Mouse (Mus musculus) gastrocnemius, adult 8-10 months (tissue): ENCODE measurements around the gene Tmem184c. TPM values are rescaled to one million over a fixed set of nuclear protein-coding genes. Genes with fewer than 3 reads are reported as not detected.

Experiments
- DNase-seq, 2 experiments: peaks; one replicate each; pipeline ENCODE4 v3.0.0; 2022; ENCODE audit warnings: low spot score in 2 of 2
- total RNA-seq, 4 experiments: library from RNA; stranded (reverse); gene quantifications; 2 replicates each; pipeline ENCODE4 v1.2.4; 2022

Gene Tmem184c
- 1 to 10 TPM; 8.6 to 9.8 (median 9.0) TPM for total RNA-seq

DNA sequence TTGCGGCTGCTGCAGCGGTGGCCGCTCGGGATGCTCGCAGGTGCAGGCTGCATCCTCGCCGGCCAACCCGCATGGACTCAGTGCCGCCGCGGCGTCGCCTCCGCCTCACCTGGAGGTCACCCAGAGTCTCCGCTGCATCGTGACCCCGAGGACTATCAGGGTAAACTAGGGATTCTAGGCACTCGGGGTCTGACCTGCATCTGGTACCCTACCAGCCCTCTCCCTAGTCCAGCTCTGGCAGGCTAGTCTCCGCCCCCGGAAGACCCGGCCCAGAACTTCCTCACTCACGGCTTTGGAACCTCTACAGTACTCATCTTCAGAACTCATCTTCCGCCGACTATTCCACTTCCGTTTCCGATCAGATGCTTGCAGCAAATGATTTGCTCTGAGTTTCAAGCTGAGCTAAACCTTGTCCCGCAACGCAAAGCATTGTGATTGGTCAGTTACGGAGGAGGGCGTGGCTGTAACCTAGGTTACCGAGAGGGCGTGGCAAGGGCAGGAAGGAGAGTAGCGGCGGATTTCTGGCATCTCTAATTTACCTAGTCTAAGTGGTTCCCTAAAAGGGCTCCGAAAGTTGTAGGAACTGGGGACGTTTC lies at the start of gene Tmem184c:
Gene Tmem184c, minus strand, starts transcription at position 325 of the 596 bp plus-strand sequence.
- peak; percentile 96 to 98 for DNase-seq

DNA sequence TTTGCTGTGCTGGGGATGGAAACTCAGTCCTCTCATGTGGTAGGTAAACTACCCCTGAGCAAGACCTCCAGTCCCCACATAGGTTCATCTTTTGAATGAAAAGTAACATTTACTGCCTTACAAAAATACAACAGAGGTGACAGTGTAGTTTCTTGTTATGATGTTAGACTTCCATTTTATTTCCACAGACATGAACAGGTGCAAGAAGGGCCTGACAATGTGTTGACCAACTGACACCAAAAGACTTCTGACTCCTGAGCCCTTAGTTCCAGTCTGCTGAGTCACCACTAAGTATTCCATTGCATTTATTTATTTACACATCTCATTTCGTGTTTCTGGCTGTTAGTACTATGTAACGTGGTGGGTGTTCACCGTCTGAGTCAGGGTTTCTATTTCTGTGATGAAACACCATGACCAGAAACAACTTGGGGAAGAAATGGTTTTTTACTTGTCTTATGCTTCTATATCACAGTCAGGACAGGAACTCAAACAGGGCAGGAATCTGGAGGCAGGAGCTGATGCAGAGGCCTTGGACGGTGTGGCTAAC lies 49.1 kb upstream of the Tmem184c start:
- DNase-seq, result no peak

GRCm38 (mm10) chr8:77658356-77658755 lies 47.9 kb upstream of the Tmem184c start:
- DNase-seq, result no peak

- no peak for DNase-seq
These were observed 40.2 kb upstream of the Tmem184c start for GRCm38 (mm10) chr8:77650646-77651190.

GRCm38 (mm10) chr8:77640093-77640839 lies 29.8 kb upstream of the Tmem184c start:
- no peak for DNase-seq

DNA sequence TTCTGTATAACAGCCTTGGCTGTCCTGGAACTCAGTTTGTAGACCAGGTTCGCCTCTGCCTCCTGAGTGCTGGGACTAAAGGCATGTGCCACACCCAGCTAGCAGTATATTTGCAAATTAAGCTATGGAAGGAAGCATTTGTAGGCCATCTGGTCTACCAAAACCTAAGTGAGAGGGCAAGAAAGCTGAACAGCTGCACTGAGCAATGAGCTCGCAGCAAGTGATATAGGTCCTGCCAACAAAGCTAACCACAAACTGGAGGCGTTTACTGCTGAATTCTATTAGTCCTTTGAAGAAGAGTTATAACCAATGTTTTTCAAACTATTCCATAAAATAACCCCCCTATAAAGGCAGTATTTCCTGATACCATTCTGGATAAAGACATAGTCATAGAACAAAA lies 27.1 kb upstream of the Tmem184c start:
- DNase-seq, result no peak

DNA sequence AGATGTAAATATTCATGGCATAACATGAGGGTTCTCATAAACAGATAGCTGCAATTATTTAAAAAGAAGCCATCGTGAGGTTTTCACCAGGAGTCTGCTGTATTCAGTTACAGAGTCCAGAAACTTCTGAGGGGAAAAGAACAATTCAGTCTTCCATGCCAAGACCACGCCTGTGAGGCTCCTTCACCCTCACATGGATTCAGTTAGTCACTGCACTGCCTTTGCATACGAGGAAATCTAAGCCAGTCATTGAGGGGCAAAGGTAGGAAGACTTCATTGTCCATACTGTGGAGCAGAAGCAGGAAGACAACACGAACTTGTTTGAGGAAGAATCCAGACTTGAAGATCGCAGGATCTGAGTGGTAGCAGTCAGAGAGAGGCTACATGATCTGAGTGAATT lies 23.5 kb upstream of the Tmem184c start:
- no peak for DNase-seq

GRCm38 (mm10) chr8:77633211-77633610 lies 22.7 kb upstream of the Tmem184c start:
- DNase-seq, result no peak

DNA sequence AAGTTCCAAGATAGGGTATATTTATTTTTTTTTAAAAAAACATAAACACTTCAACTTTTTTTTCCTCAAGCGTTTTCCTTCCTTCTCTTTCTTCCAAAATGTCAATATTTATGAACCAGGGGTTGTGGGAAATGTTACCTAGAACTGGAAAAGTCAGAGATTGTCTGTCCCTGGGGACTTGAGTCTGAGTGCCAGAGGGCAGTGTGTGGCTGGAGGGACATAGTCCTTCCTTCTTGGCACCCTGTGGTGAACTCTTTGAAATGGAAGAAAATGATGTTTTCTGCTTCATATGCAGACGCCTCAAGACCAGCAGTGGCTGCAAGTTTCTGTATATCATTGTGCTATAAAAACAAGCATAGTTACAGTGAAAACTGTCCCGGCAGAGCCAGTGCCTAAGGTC lies 20.2 kb upstream of the Tmem184c start:
- DNase-seq, result no peak

DNA sequence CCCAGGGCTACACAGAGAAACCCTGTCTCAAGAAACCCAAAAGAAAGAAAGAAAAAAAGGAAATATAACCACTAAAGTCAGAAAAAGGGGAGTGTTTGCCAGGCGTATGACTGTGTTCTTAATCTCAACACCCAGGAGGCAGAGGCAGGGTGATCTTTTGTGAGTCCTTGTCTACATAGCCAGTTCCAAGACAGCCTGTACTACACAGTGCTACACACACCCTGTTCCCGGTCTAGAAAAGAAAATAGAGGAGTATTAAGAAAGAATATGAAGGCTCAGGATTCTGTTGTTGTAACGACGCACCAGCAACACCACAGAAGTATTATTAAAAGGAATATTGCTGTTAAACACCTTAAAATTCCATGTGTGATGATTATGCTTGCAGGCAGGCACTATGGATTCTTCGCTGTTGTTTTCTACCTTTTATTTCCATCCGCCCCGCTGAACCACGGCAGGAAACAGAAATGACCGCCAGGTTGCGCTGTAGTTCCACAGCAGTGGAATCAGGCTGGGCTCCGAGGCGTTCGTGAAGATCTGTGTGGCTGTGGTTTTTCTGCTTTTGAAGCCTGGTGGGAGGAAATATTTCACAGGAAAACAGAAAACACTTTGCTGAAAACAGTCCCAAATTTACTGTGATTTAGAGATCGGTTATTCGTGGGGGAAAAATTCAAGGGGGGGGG lies 19.5 kb upstream of the Tmem184c start:
- DNase-seq, result peak; percentile 7 to 34

- no peak for DNase-seq
These were observed 13.2 kb upstream of the Tmem184c start for GRCm38 (mm10) chr8:77623677-77624209.

DNA sequence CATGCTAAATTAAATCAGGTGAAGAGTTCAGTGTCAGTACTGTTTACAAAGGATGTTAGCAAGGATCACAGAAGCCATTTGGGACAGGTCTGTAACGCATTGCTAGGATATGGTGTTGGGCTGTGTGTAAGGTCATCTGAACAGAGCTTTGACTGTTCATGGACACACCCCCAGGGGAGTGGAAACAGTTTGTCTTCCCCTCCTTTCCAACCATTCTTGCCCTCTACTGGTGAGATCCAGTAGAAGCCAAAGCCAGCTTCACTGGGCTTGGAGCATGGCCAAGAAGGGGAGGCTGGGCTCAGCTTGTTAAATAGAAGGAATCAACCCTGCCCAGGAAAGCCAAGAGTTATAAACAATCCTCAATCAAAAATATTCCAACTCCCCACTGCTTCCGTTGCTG lies 7.4 kb upstream of the Tmem184c start:
- DNase-seq, result no peak

DNA sequence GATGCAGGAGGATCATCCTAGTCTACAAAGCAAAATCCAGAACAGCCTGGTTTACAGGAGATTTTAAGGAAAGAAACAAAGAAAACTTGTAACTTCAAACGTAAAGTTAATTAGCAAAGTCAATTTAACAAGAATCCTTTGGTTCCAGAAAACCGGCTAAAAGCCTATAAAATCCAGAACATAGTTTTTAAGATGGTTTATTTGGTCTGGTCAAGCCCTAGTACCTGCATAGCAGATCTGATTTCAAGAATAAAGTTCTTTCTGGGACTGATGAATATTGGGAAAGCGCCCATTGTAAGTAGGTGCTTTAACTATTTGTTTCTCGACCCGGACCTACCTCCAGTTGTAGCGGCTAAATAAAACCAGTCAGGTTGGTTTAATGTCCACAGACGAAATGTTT lies 877 bp downstream of the Tmem184c start:
- no peak for DNase-seq

- DNase-seq, result no peak
These were observed 26.3 kb downstream of the Tmem184c start for GRCm38 (mm10) chr8:77584174-77584573.

DNA sequence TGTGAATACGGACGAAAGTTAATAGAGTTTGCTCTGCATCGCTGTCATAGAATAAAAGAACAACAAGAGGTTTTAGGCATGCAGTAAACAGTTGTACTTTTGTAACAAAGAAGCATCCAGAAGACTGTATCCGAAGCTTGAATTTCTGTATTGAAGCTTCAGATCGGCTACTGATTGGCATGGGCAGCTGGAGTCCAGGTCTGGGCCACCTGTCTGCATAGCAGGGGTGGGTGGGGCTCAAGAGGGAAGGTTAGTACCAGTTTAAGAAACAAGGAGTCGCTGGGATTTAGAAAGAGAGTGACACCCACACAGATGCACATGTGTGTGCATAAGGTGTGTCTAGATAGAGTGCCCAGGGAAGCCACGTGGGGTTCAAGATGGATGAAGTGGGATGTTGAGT lies 32.8 kb downstream of the Tmem184c start:
- no peak for DNase-seq

- DNase-seq, result no peak
These were observed 36.3 kb downstream of the Tmem184c start for GRCm38 (mm10) chr8:77574229-77574628.

- no peak for DNase-seq
These were observed 49.1 kb downstream of the Tmem184c start for GRCm38 (mm10) chr8:77561441-77561840.

DNA sequence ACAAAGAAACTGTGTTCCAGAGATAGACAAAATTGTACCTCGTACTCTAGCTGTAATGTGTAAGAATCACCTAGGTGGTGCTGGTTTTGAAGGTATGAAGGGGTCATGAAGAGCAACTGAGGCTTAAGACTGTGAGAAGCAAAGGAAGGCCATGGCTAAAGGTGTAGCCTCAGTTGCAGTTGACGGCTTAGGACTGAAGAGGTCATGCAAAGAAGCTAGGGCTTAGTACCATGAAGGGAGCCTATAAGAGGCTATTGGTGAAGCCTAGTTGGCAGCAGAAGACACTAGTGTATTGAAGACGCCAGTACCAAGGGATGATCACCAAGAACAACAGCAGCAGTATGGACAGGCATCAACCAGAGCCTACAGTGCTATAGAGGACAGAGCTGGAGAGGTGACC lies 58.0 kb downstream of the Tmem184c start:
- no peak for DNase-seq

GRCm38 (mm10) chr8:77549881-77550580 lies 60.5 kb downstream of the Tmem184c start:
- no peak for DNase-seq

DNA sequence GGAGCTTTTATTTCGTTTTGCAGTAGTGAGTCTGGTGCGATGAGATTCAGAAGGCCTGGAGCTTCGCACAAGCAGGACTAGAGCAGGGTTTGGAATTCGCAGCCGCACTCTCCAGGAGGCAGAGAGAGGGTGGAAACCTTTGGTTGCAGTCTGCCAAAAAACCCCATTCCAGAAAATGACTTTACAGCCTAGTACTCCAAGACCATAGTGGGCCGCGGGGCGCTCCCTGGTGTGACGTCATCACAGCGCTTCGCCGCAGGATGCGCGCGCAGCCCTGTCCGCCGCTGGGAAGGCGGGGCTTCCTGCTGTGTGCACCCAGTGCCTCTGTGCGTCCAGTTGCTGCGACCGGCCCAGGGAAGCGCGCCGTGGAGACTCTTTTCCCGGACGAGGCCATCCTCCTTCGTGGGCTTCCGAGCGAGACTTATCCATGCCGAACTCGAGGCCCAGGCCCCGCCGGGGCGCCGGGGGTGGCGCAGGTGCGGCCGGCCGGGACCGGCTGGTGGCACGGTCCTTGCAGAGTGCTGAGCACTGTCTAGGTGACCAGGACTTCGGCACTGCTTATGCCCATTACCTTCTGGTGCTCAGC lies 61.3 kb downstream of the Tmem184c start, which contains the start of gene Prmt9:
Gene Prmt9, plus strand, starts transcription at position 277 of the 586 bp plus-strand sequence.
- peak; percentile 89 to 90 for DNase-seq
